Mouse (Mus musculus) heart, embryonic 13.5 days (tissue): ENCODE data around the gene Olfr13. TPM values are rescaled to one million over a fixed set of nuclear protein-coding genes. Genes with fewer than 3 reads are reported as not detected.
"Not testable (repeated sequence)": the region's sequence is repeated elsewhere in the genome, so short reads cannot be mapped to it uniquely, and the experiment has no call there.

Source experiments
- ATAC-seq: fragments of 200-750 bp; cut with Nextera tagmentation; 2 replicates; pipeline ENCODE4 v1.8.0; 2017; ENCODE audit warnings: moderate TSS enrichment; ENCODE audit not compliant: insufficient number of reproducible peaks, low FRiP score, low TSS enrichment; ENCODE audit errors: extremely low read depth
- H3K27ac ChIP-seq: fragments of 300-500 bp; sonication (generic); replicated peaks from 2 replicates; pipeline ENCODE4 v1.5.1; 2015; ENCODE audit warnings: moderate library complexity, mild to moderate bottlenecking, inconsistent platforms
- H3K27me3 ChIP-seq: fragments of 300-500 bp; sonication (generic); replicated peaks from 2 replicates; pipeline ENCODE4 v1.6.1; 2015; ENCODE audit warnings: mild to moderate bottlenecking, inconsistent platforms
- H3K36me3 ChIP-seq: fragments of 300-500 bp; sonication (generic); 2 replicates; pipeline ENCODE4 v1.6.1; 2015; ENCODE audit warnings: mild to moderate bottlenecking, inconsistent platforms
- H3K4me1 ChIP-seq: fragments of 300-500 bp; sonication (generic); 2 replicates; pipeline ENCODE4 v1.6.1; 2015; ENCODE audit warnings: inconsistent platforms
- H3K4me2 ChIP-seq: fragments of 300-500 bp; sonication (generic); 2 replicates; pipeline ENCODE4 v1.6.1; 2015; ENCODE audit warnings: inconsistent platforms, mild to moderate bottlenecking, moderate library complexity
- H3K4me3 ChIP-seq: fragments of 300-500 bp; sonication (generic); 2 replicates; pipeline ENCODE4 v1.5.1; 2015; ENCODE audit warnings: moderate library complexity, mild to moderate bottlenecking, inconsistent platforms
- H3K9ac ChIP-seq: fragments of 300-500 bp; sonication (generic); 2 replicates; pipeline ENCODE4 v1.6.1; 2015; ENCODE audit warnings: inconsistent platforms, mild to moderate bottlenecking, moderate library complexity
- H3K9me3 ChIP-seq: fragments of 300-500 bp; sonication (generic); 2 replicates; pipeline ENCODE4 v1.6.1; 2016; ENCODE audit warnings: inconsistent platforms
- WGBS: fragments of 180-500 bp; shearing (Covaris S2); methylation state at CpG from one replicate; pipeline ENCODE4 v1.1.7; 2015; ENCODE audit warnings: mixed read lengths; 5-methylcytosine and 5-hydroxymethylcytosine counted together
- polyA plus RNA-seq: library from polyadenylated mRNA; unstranded; fragments of >200 nt; fragmentation: Nextera tagmentation; extraction: Ambion mirVana; gene quantifications from 2 replicates; pipeline ENCODE4 v1.2.1, GENCODE M21; 2015

The Olfr13 gene
- not detected in 2 replicates for polyA plus RNA-seq

GRCm38 (mm10) chr6:43171840-43172239 is at the start of gene Olfr13:
Gene Olfr13 (plus strand): TSS chr6:43172140.
- H3K4me3 ChIP-seq, result no peak within 1 kb of the TSS
- H3K4me1 ChIP-seq, result no peaks in the 10 kb centered on the region
- H3K9me3 ChIP-seq, result no peaks in the 10 kb centered on the region
- H3K36me3 ChIP-seq, result no peaks in the 10 kb centered on the region
- H3K4me2 ChIP-seq, result no peak within 1 kb of the TSS
- WGBS, result 62% methylated on average over 4 of the region's 4 CpGs
- ATAC-seq, result no peak
- no peak within 1 kb of the TSS for H3K27ac ChIP-seq
- H3K9ac ChIP-seq, result no peak within 1 kb of the TSS
- H3K27me3 ChIP-seq, result no peaks in the 10 kb centered on the region

GRCm38 (mm10) chr6:43146267-43146666 is 25.7 kb upstream of the Olfr13 start, which contains the start of gene Olfr237-ps1:
Gene Olfr237-ps1 (plus strand): TSS chr6:43146567.
- not testable (repeated sequence) for H3K9ac ChIP-seq, H3K27ac ChIP-seq, H3K36me3 ChIP-seq, H3K4me1 ChIP-seq, ATAC-seq, H3K4me3 ChIP-seq, H3K9me3 ChIP-seq, H3K4me2 ChIP-seq, H3K27me3 ChIP-seq
- WGBS, result 61% methylated on average over 2 of the region's 2 CpGs

DNA sequence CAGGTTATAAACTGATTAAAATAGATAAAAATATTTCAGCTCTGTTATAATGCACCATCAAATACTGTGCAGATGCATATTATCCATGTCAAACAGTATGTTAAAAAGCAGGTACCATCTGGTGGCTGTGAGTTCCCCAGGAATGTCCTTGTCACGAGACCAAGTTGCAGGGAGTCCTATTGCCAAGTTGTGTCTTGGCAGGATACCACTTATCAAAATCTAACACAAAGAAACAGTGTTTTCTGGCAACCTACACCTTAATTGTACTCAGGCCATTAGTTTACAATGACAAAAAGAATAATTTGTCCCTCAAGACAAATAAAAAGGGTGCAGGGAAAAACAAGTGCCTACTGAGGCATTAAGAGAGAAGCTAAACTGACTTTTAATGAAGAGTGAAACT is 12.4 kb upstream of the Olfr13 start:
- H3K27ac ChIP-seq, result no peak overlapping the region
- no peaks in the 10 kb centered on the region for H3K9me3 ChIP-seq
- H3K4me2 ChIP-seq, result no peak overlapping the region
- 32% methylated on average over 1 of the region's 1 CpGs for WGBS
- H3K36me3 ChIP-seq, result no peaks in the 10 kb centered on the region
- no peak overlapping the region for H3K4me3 ChIP-seq
- no peak for ATAC-seq
- no peak overlapping the region for H3K9ac ChIP-seq
- H3K4me1 ChIP-seq, result no peaks in the 10 kb centered on the region
- H3K27me3 ChIP-seq, result no peaks in the 10 kb centered on the region

- WGBS, result 53% methylated on average over 3 of the region's 3 CpGs
- ATAC-seq, result no peak
- H3K9me3 ChIP-seq, result no peaks in the 10 kb centered on the region
- no peaks in the 10 kb centered on the region for H3K36me3 ChIP-seq
- H3K9ac ChIP-seq, result no peak within 1 kb of the TSS
- no peaks in the 10 kb centered on the region for H3K4me1 ChIP-seq
- H3K4me2 ChIP-seq, result no peak within 1 kb of the TSS
- no peak within 1 kb of the TSS for H3K4me3 ChIP-seq
- H3K27ac ChIP-seq, result no peak within 1 kb of the TSS
- no peaks in the 10 kb centered on the region for H3K27me3 ChIP-seq
These were observed 9.0 kb upstream of the Olfr13 start, which contains the start of gene Olfr437 for GRCm38 (mm10) chr6:43162982-43163381. Gene Olfr437 (plus strand): TSS chr6:43163282.

- no peak overlapping the region for H3K4me2 ChIP-seq
- 90% methylated on average over 4 of the region's 4 CpGs for WGBS
- ATAC-seq, result no peak
- no peak overlapping the region for H3K27ac ChIP-seq
- no peak overlapping the region for H3K4me3 ChIP-seq
- no peaks in the 10 kb centered on the region for H3K4me1 ChIP-seq
- no peaks in the 10 kb centered on the region for H3K9me3 ChIP-seq
- no peak overlapping the region for H3K9ac ChIP-seq
- H3K36me3 ChIP-seq, result no peaks in the 10 kb centered on the region
- no peaks in the 10 kb centered on the region for H3K27me3 ChIP-seq
These were observed 4.7 kb upstream of the Olfr13 start for GRCm38 (mm10) chr6:43167246-43167645.

GRCm38 (mm10) chr6:43178129-43178528 is 6.2 kb downstream of the Olfr13 start:
- Histone ChIP-seq H3K36me3 (no peaks in the 10 kb centered on the region), H3K27me3 (no peaks in the 10 kb centered on the region), H3K4me3 (no peak overlapping the region), H3K27ac (no peak overlapping the region), H3K4me1 (no peaks in the 10 kb centered on the region), H3K9ac (no peak overlapping the region), H3K9me3 (no peaks in the 10 kb centered on the region), H3K4me2 (no peak overlapping the region)
- no peak for ATAC-seq
- WGBS, result 52% methylated on average over 1 of the region's 1 CpGs

- Histone ChIP-seq H3K9me3 (no peaks in the 10 kb centered on the region), H3K4me3 (no peak overlapping the region), H3K4me2 (no peak overlapping the region), H3K36me3 (no peaks in the 10 kb centered on the region), H3K9ac (no peak overlapping the region), H3K4me1 (no peaks in the 10 kb centered on the region), H3K27me3 (no peaks in the 10 kb centered on the region), H3K27ac (no peak overlapping the region)
- no peak for ATAC-seq
- 49% methylated on average over 6 of the region's 6 CpGs for WGBS
These were observed 6.9 kb downstream of the Olfr13 start for GRCm38 (mm10) chr6:43178584-43179501.

DNA sequence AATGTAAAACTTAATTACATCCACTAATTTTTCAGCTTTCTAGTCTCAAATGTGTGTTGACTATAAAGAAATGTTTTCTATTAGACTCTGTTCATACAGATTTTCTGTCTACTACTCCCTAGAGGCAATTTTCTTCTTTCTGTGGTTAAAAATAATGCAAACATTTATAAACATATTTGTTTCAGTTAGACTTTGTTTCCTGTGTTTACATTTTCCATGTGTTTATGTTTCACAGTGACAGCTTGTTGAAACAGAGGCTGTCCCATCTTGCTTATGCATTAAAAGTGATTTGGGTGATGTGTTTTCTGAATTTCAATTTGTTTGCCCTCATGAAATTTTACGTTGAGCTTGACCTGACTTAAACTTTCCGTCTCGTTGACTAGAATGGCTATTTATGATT is 19.0 kb downstream of the Olfr13 start:
- Histone ChIP-seq H3K9ac (no peak overlapping the region), H3K4me1 (no peaks in the 10 kb centered on the region), H3K27me3 (no peaks in the 10 kb centered on the region), H3K9me3 (no peaks in the 10 kb centered on the region), H3K4me2 (no peak overlapping the region), H3K27ac (no peak overlapping the region), H3K4me3 (no peak overlapping the region), H3K36me3 (no peaks in the 10 kb centered on the region)
- no peak for ATAC-seq
- 72% methylated on average over 3 of the region's 3 CpGs for WGBS

GRCm38 (mm10) chr6:43196781-43197180 is 24.8 kb downstream of the Olfr13 start, which contains the start of gene Olfr435:
Gene Olfr435 (plus strand): TSS chr6:43197146.
- no peaks in the 10 kb centered on the region for H3K4me1 ChIP-seq
- no peak for ATAC-seq
- H3K4me2 ChIP-seq, result no peak within 1 kb of the TSS
- no peak within 1 kb of the TSS for H3K9ac ChIP-seq
- no peaks in the 10 kb centered on the region for H3K9me3 ChIP-seq
- H3K4me3 ChIP-seq, result no peak within 1 kb of the TSS
- no peak within 1 kb of the TSS for H3K27ac ChIP-seq
- no peaks in the 10 kb centered on the region for H3K27me3 ChIP-seq
- no peaks in the 10 kb centered on the region for H3K36me3 ChIP-seq

DNA sequence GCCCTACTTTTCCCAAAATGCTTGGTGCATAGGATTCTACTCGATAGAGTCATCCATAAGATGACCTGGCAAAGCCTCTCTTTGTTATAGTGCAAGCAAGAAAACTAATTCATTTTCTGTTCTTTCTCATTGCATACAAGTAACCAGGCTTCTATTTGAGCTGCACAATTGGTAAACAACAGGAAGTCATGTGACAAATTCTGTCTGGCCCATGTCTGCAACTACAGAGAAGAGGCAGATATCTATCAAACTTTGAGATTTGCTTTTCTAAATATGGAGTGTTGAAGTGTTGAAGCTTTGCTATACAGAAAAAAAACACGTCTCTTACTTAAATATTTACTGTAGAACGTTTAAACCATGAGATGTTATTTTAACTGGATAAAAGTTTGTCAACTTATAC is 26.2 kb downstream of the Olfr13 start:
- H3K9ac ChIP-seq, result no peak overlapping the region
- ATAC-seq, result no peak
- H3K4me1 ChIP-seq, result no peaks in the 10 kb centered on the region
- no peak overlapping the region for H3K4me2 ChIP-seq
- H3K4me3 ChIP-seq, result no peak overlapping the region
- no peak overlapping the region for H3K27ac ChIP-seq
- no peaks in the 10 kb centered on the region for H3K9me3 ChIP-seq
- H3K27me3 ChIP-seq, result no peaks in the 10 kb centered on the region
- 45% methylated on average over 3 of the region's 3 CpGs for WGBS
- no peaks in the 10 kb centered on the region for H3K36me3 ChIP-seq

- no peaks in the 10 kb centered on the region for H3K9me3 ChIP-seq
- H3K4me1 ChIP-seq, result no peaks in the 10 kb centered on the region
- ATAC-seq, result no peak
- H3K9ac ChIP-seq, result no peak overlapping the region
- H3K27ac ChIP-seq, result no peak overlapping the region
- no peak overlapping the region for H3K4me2 ChIP-seq
- no peaks in the 10 kb centered on the region for H3K27me3 ChIP-seq
- no peaks in the 10 kb centered on the region for H3K36me3 ChIP-seq
- H3K4me3 ChIP-seq, result no peak overlapping the region
These were observed 30.8 kb downstream of the Olfr13 start for GRCm38 (mm10) chr6:43202786-43203185.

GRCm38 (mm10) chr6:43205355-43205754 is 33.4 kb downstream of the Olfr13 start:
- Histone ChIP-seq H3K27me3 (no peaks in the 10 kb centered on the region), H3K9me3 (no peaks in the 10 kb centered on the region), H3K4me3 (no peak overlapping the region), H3K9ac (no peak overlapping the region), H3K4me2 (no peak overlapping the region), H3K36me3 (no peaks in the 10 kb centered on the region), H3K4me1 (no peaks in the 10 kb centered on the region), H3K27ac (no peak overlapping the region)
- ATAC-seq, result no peak
- WGBS, result 41% methylated on average over 2 of the region's 2 CpGs
